Mouse (Mus musculus) frontal cortex, postnatal 10 days (tissue): ENCODE measurements around the gene Zfp990.
"Not testable (repeated sequence)": the region's sequence is repeated elsewhere in the genome, so short reads cannot be mapped to it uniquely, and the experiment has no call there.

Experiments
- DNase-seq, 2 experiments: peaks; one replicate each; pipeline ENCODE4 v3.0.0; 2022; ENCODE audit warnings: low spot score in 2 of 2, mixed read lengths in 1 of 2

Zfp990 gene

GRCm38 (mm10) chr4:145586046-145586445, 75.5 kb downstream of the Zfp990 start:
- not testable (repeated sequence) for DNase-seq
